Mouse (Mus musculus) hindbrain, postnatal 0 days (tissue): Measurements from ENCODE around the gene Yif1a. TPM values are rescaled to one million over a fixed set of nuclear protein-coding genes. Genes with fewer than 3 reads are reported as not detected.
A peak's percentile ranks its signal among the peaks of the same experiment; 100 is the strongest.

ENCODE experiments used
- ATAC-seq: fragments of 200-750 bp; cut with Nextera tagmentation; 2 replicates; pipeline ENCODE4 v1.8.0; 2017; ENCODE audit warnings: mild to moderate bottlenecking, moderate TSS enrichment, moderate library complexity
- DNase-seq: peaks from one replicate; pipeline ENCODE4 v3.0.0-alpha.2; 2015; ENCODE audit warnings: low spot score
- H3K27ac ChIP-seq: fragments of 300-500 bp; sonication (generic); 2 replicates; pipeline ENCODE4 v1.5.1; 2014; ENCODE audit warnings: mild to moderate bottlenecking
- H3K27me3 ChIP-seq: fragments of 300-500 bp; sonication (generic); 2 replicates; pipeline ENCODE4 v1.6.1; 2014; ENCODE audit warnings: low read length, mixed read lengths; ENCODE audit not compliant: insufficient read depth
- H3K36me3 ChIP-seq: fragments of 300-500 bp; sonication (generic); 2 replicates; pipeline ENCODE4 v1.6.1; 2014; ENCODE audit warnings: low read length, mixed read lengths; ENCODE audit not compliant: insufficient read depth
- H3K4me1 ChIP-seq: fragments of 300-500 bp; sonication (generic); 2 replicates; pipeline ENCODE4 v1.6.1; 2014; ENCODE audit warnings: antibody characterized with exemption, low read length, mixed read lengths; ENCODE audit not compliant: insufficient read depth
- H3K4me2 ChIP-seq: fragments of 300-500 bp; sonication (generic); 2 replicates; pipeline ENCODE4 v1.6.1; 2014; ENCODE audit warnings: low read depth, mild to moderate bottlenecking, low read length, moderate library complexity, mixed read lengths
- H3K4me3 ChIP-seq: fragments of 300-500 bp; sonication (generic); 2 replicates; pipeline ENCODE4 v1.5.1; 2014; ENCODE audit warnings: low read length
- H3K9ac ChIP-seq: fragments of 300-500 bp; sonication (generic); replicated peaks from 2 replicates; pipeline ENCODE4 v1.6.1; 2014; ENCODE audit warnings: mild to moderate bottlenecking, low read length, moderate library complexity, mixed read lengths
- H3K9me3 ChIP-seq: fragments of 300-500 bp; sonication (generic); 2 replicates; pipeline ENCODE4 v1.6.1; 2016; ENCODE audit warnings: low read length, mixed read lengths
- CTCF ChIP-seq: IDR thresholded peaks from 2 replicates; pipeline ENCODE4 v1.5.1; 2016; ENCODE audit warnings: antibody characterized with exemption, control low read depth, low read depth
- WGBS: fragments of 180-500 bp; shearing (Covaris S2); extraction: QIAGEN DNeasy Blood & Tissue Kit; methylation state at CpG from one replicate; pipeline ENCODE4 v1.1.7; 2014; 5-methylcytosine and 5-hydroxymethylcytosine counted together
- polyA plus RNA-seq: library from polyadenylated mRNA; unstranded; fragments of >200 nt; fragmentation: Nextera tagmentation; extraction: Ambion mirVana; gene quantifications from 2 replicates; pipeline ENCODE4 v1.2.1, GENCODE M21; 2015
- total RNA-seq: library from RNA; depleted of rRNA; stranded (reverse); fragments of >200 nt; gene quantifications from 2 replicates; pipeline ENCODE4 v1.2.3, GENCODE M21; 2014

Yif1a gene
- total and polyA plus RNA-seq, 2 experiments from 2014 or later = 68.0 to 69.0 TPM

DNA sequence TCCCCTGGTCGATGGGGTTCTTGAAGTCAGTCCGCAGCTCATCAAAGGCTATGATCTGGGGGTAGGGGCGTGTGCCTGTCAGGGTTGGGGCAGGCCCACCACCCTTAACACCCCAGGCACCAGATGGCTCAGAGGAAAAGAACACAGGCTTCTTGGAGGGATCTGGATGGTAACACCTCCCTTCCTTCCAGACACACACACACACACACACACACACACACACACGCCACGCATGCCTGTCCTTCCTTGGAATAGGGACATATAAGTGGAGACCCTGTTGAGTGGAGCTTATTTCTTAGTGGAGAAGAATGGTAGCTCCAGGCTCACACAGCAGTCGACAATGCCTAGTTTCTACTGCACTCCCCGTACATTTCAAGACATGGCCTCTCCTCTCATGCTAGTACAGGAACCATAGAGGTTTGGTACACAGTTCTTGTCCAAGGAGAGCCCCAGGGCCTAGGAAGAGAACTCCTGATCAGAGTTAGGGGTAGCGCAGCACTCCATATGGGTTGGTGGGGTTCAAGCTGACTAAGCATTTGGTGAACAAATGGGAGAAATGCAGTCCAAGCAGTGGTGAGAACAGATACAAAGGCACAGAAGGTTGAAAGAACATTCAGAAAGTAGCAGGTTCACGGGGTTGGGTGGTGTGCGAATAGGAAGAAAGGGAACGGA, 6.5 kb downstream of the Yif1a start:
- Histone ChIP-seq H3K4me3 (peak overlapping the region; percentile 28), H3K9ac (peak overlapping the region; percentile 39), H3K36me3 (peaks cover 16% of the 10 kb centered on the region; the same call in 1 of the 2 replicates), H3K4me2 (peak overlapping the region; percentile 85), H3K4me1 (peaks cover 37% of the 10 kb centered on the region), H3K27me3 (no peaks in the 10 kb centered on the region), H3K27ac (peak overlapping the region; percentile 94), H3K9me3 (no peaks in the 10 kb centered on the region)
- no peak for TF ChIP-seq CTCF
- DNase-seq (no peak), ATAC-seq (peak; percentile 0; the same call in 1 of the 2 replicates)
- 23% methylated on average over 11 of the region's 11 CpGs for WGBS

DNA sequence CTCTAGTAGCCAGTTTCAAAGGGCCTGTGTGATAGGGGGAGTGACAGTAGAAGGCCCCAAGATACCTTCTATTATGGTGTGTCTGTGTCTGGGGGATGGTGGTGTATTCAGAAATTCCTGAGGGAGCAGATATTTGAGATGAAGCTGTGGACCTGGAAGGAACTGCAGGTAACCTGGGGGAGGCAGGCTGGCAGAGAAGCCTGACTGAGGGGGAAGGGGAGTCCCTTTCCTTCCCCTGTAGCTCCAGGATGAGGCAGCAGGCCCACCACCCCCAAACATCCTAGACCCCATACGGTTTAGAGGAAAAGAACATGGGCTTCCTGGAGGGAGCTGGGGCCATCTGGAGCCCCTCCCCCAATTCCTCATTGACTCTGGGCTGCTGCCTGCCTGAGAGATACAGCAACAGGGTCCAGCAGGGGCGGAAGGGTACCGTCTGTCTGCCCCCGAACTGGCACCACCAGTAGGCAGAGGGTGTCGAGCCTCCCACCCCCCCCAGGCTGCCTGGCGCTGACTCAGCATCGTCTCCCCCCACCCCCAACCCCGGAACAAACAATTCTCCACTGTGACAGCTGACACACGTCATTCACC, 7.6 kb downstream of the Yif1a start:
- peak; percentile 38 for DNase-seq
- H3K4me2 ChIP-seq = peak overlapping the region; percentile 85
- ATAC-seq = no peak
- peaks cover 21% of the 10 kb centered on the region; the same call in 1 of the 2 replicates for H3K36me3 ChIP-seq
- peak overlapping the region; percentile 80 for H3K4me3 ChIP-seq
- H3K27me3 ChIP-seq = no peaks in the 10 kb centered on the region
- 2% methylated on average over 9 of the region's 9 CpGs for WGBS
- H3K9ac ChIP-seq = peak overlapping the region; percentile 94; the same call in 1 of the 2 replicates
- peak overlapping the region; percentile 94; the same call in 1 of the 2 replicates for H3K27ac ChIP-seq
- no peak for TF ChIP-seq CTCF
- H3K9me3 ChIP-seq = no peaks in the 10 kb centered on the region
- H3K4me1 ChIP-seq = peaks cover 37% of the 10 kb centered on the region

GRCm38 (mm10) chr19:5097521-5098362, 9.4 kb downstream of the Yif1a start:
- DNase-seq (peak; percentile 63), ATAC-seq (peak; percentile 37)
- peaks cover 37% of the 10 kb centered on the region for H3K4me1 ChIP-seq
- peak overlapping the region; percentile 94 for H3K27ac ChIP-seq
- H3K4me2 ChIP-seq = peak overlapping the region; percentile 85
- peak overlapping the region; percentile 94 for H3K9ac ChIP-seq
- peak overlapping the region; percentile 80 for H3K4me3 ChIP-seq
- H3K27me3 ChIP-seq = no peaks in the 10 kb centered on the region
- WGBS = 1% methylated on average over 31 of the region's 31 CpGs
- TF ChIP-seq CTCF = no peak
- peaks cover 31% of the 10 kb centered on the region; the same call in 1 of the 2 replicates for H3K36me3 ChIP-seq
- H3K9me3 ChIP-seq = no peaks in the 10 kb centered on the region

- Histone ChIP-seq H3K4me2 (peak within 1 kb of the TSS; percentile 85), H3K9ac (peak within 1 kb of the TSS; percentile 94), H3K27ac (peak within 1 kb of the TSS; percentile 94), H3K4me1 (peaks cover 37% of the 10 kb centered on the region), H3K36me3 (peaks cover 33% of the 10 kb centered on the region; the same call in 1 of the 2 replicates), H3K4me3 (peak within 1 kb of the TSS; percentile 80), H3K27me3 (no peaks in the 10 kb centered on the region), H3K9me3 (no peaks in the 10 kb centered on the region)
- WGBS = 2% methylated on average over 44 of the region's 48 CpGs
- DNase-seq (peak; percentile 88), ATAC-seq (peak; percentile 60)
- TF ChIP-seq CTCF = no peak
Measured at GRCm38 (mm10) chr19:5098363-5099143, 10.2 kb downstream of the Yif1a start, which contains the start of gene Cnih2. Gene Cnih2, minus strand, starts transcription at chr19:5098521.

DNA sequence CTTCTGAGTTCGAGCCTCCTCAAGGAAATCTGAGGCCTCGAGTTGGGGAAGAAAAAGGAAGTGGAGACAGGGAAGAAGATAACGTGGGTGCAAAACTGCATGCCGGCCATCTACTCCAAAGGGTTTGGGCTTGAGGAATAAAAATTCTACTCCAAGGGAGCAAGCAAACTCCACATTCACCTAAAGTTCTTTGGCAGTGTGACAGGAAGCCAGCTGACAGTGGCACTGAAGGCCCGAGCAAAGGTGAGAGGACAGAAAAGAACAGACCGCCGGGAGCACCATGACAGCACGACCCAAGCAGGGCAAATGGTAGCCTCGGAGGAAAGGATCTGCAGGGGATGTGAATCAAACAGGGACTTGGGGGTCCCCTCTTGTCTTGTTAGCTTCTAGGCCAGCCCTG, 17.7 kb downstream of the Yif1a start:
- no peaks in the 10 kb centered on the region for H3K27me3 ChIP-seq
- TF ChIP-seq CTCF = no peak
- ATAC-seq (no peak), DNase-seq (no peak)
- H3K9ac ChIP-seq = peak overlapping the region; percentile 86
- no peaks in the 10 kb centered on the region for H3K9me3 ChIP-seq
- peaks cover 65% of the 10 kb centered on the region for H3K36me3 ChIP-seq
- H3K27ac ChIP-seq = peak overlapping the region; percentile 97
- WGBS = 18% methylated on average over 9 of the region's 9 CpGs
- H3K4me2 ChIP-seq = peak overlapping the region; percentile 94
- H3K4me1 ChIP-seq = 0 out of 2 replicates have a peak, but pooled peaks cover 5% of the 10 kb centered on the region
- H3K4me3 ChIP-seq = peak overlapping the region; percentile 69
